ENCODE assay signal across 9 mouse cellular contexts in genomic region chr10:51590139-51590574, GRCm38 (mm10). TPM values are rescaled to one million over a fixed set of nuclear protein-coding genes. Genes with fewer than 3 reads are reported as not detected.
DNase-seq lines count a peak whose midpoint lies in the region; ATAC-seq and TF ChIP-seq lines count a peak whose summit lies in the region.
"Had no signal": no experiment of that assay in that cellular context is flagged by ENCODE, and none has a peak within 500 bp of the region (broad histone marks: within the 10 kb centered on the region; RNA-seq: fewer than 3 reads in every experiment).

Gene Fam162b, minus strand, starts transcription at chr10:51590517.

- peak within 1 kb of the TSS; percentile 74 for H3K4me2 ChIP-seq in CH12.LX (ENCODE audit: insufficient read depth, low read depth, poor library complexity, severe bottlenecking)
- H3K4me2 ChIP-seq in hindbrain, embryonic 12.5 days (replicated peaks), result peak within 1 kb of the TSS; percentile 56

- no peak for TF ChIP-seq CTCF in CH12.LX (conservative IDR thresholded peaks at IDR 0.05 in 1 of 2, IDR thresholded peaks at IDR 0.05 in 1 of 2; ENCODE audit: low read depth in 2 of 2, low read length in 2 of 2)
- no peak for TF ChIP-seq CTCF in bone marrow macrophage, adult 2 months (IDR thresholded peaks at IDR 0.05; ENCODE audit: low read depth, low read length)

- no peaks in the 10 kb centered on the region for H3K36me3 ChIP-seq in CH12.LX (replicated peaks in 1 of 2; ENCODE audit: control insufficient read depth in 1 of 2, insufficient read depth in 1 of 2, low read length in 1 of 2)
- H3K36me3 ChIP-seq in hindbrain, embryonic 12.5 days, result no peaks in the 10 kb centered on the region

- ATAC-seq in hindbrain, embryonic 12.5 days (ENCODE audit: low FRiP score), result no peak

- no peak for TF ChIP-seq POLR2A in CH12.LX (IDR thresholded peaks at IDR 0.05; ENCODE audit: low read depth, low read length)
- no peak for TF ChIP-seq POLR2A in bone marrow macrophage, adult 2 months (IDR thresholded peaks at IDR 0.05; ENCODE audit: borderline replicate concordance, low read depth, low read length)

- TF ChIP-seq RAD21 in CH12.LX (IDR thresholded peaks at IDR 0.05; ENCODE audit: low read depth, low read length), result no peak

- in situ Hi-C loops in CH12.LX (cut with MboI; ENCODE audit: low pct_ligation_motif_present, low pct_unique_long_range_greater_than_20kb, low sequenced_read_pairs), result no loop called here

- H3K79me2 ChIP-seq in CH12.LX (replicated peaks; ENCODE audit: control insufficient read depth, extremely low read depth, insufficient read depth, poor library complexity, severe bottlenecking), result no peaks in the 10 kb centered on the region

- no peak for TF ChIP-seq EP300 in CH12.LX (IDR thresholded peaks at IDR 0.05; ENCODE audit: low read length)

- peak within 1 kb of the TSS; percentile 24; the same call in 1 of the 2 replicates for H3K9ac ChIP-seq in CH12.LX (ENCODE audit: insufficient read depth, low read depth)
- H3K9ac ChIP-seq in hindbrain, embryonic 12.5 days, result peak within 1 kb of the TSS; percentile 43; the same call in 1 of the 2 replicates

- no peak within 1 kb of the TSS for H3K4me3 ChIP-seq in CH12.LX (replicated peaks in 1 of 3; ENCODE audit: low read depth in 2 of 3, low read length in 2 of 3, poor library complexity in 1 of 3)
- peak within 1 kb of the TSS; percentile 9; the same call in 1 of the 2 replicates for H3K4me3 ChIP-seq in bone marrow macrophage, adult 2 months (ENCODE audit: insufficient read depth, low read length)
- H3K4me3 ChIP-seq in hindbrain, embryonic 12.5 days, result peak within 1 kb of the TSS; percentile 24
- H3K4me3 ChIP-seq: gastrocnemius, adult 2 months had no signal

- no peak within 1 kb of the TSS for H3K27ac ChIP-seq in CH12.LX (ENCODE audit: insufficient read depth, low read depth)
- H3K27ac ChIP-seq in bone marrow macrophage, adult 2 months (ENCODE audit: insufficient read depth, low read depth, low read length), result no peak within 1 kb of the TSS
- H3K27ac ChIP-seq in hindbrain, embryonic 12.5 days, result no peak within 1 kb of the TSS
- H3K27ac ChIP-seq: gastrocnemius, adult 2 months had no signal

- peaks cover 5% of the 10 kb centered on the region for H3K9me3 ChIP-seq in CH12.LX (replicated peaks; ENCODE audit: low read length)
- no peaks in the 10 kb centered on the region for H3K9me3 ChIP-seq in hindbrain, embryonic 12.5 days (replicated peaks)

- peaks cover 3 to 21% of the 10 kb centered on the region in 2 experiments for H3K4me1 ChIP-seq in CH12.LX (ENCODE audit: control insufficient read depth in 1 of 2, insufficient read depth in 2 of 2)
- H3K4me1 ChIP-seq in bone marrow macrophage, adult 2 months (ENCODE audit: control insufficient read depth, insufficient read depth, low read length), result peaks cover 2% of the 10 kb centered on the region
- peaks cover 7% of the 10 kb centered on the region for H3K4me1 ChIP-seq in hindbrain, embryonic 12.5 days

- DNase-seq in CH12.LX (ENCODE audit: extremely low read depth), result no peak
- peak; percentile 28 for DNase-seq in mesoderm, embryonic 11.5 days (ENCODE audit: low read depth, low spot score)
- DNase-seq in spleen, postnatal 10 days (ENCODE audit: low spot score in 2 of 2), result no peak
- no peak for DNase-seq in cerebellum, postnatal 14 days
- no peak for DNase-seq in layer of hippocampus, postnatal 14 days (ENCODE audit: low spot score in 2 of 2)
- no peak for DNase-seq in cerebellum, adult 11-12 months
- DNase-seq: gastrocnemius, adult 2 months had no signal

- 4% methylated on average over 19 of the region's 19 CpGs for WGBS in hindbrain, embryonic 12.5 days

- dilution Hi-C loops in CH12.LX (cut with MboI; ENCODE audit: extremely low pct_ligation_motif_present, extremely low pct_unique_long_range_greater_than_20kb, low sequenced_read_pairs), result no loop called here

- no peaks in the 10 kb centered on the region for H3K27me3 ChIP-seq in CH12.LX (replicated peaks)
- peaks cover 11% of the 10 kb centered on the region for H3K27me3 ChIP-seq in hindbrain, embryonic 12.5 days

TF ChIP-seq in CH12.LX, 34 proteins besides CTCF, POLR2A, EP300 and RAD21:
- TF ChIP-seq NELFE (IDR thresholded peaks at IDR 0.05; ENCODE audit: low read depth, low read length) (no peak), PAX5 (IDR thresholded peaks at IDR 0.05; ENCODE audit: low read length) (no peak), SIN3A (IDR thresholded peaks at IDR 0.05; ENCODE audit: low read length) (no peak), CHD2 (IDR thresholded peaks at IDR 0.05; ENCODE audit: low read length) (no peak), TCF12 (IDR thresholded peaks at IDR 0.05; ENCODE audit: low read depth, low read length) (no peak), MYC (IDR thresholded peaks at IDR 0.05; ENCODE audit: low read depth, low read length) (no peak), TBP (conservative IDR thresholded peaks at IDR 0.05; ENCODE audit: low read depth, low read length) (no peak), ZMIZ1 (IDR thresholded peaks at IDR 0.05; ENCODE audit: low read depth, low read length) (no peak), USF2 (conservative IDR thresholded peaks at IDR 0.05; ENCODE audit: low read depth, low read length) (no peak)

RNA-seq across cellular contexts. Expression of gene Fam162b, which starts in this region (rescaled TPM):
- total RNA-seq in CH12.LX (2012; rRNA removed) (0.29 TPM in 1 of 2 replicates, not detected in the other), CH12.LX (2014; rRNA removed) (not detected in 2 replicates)
- 0.52 and 0.86 TPM in 2 replicates for polyA plus RNA-seq in CH12.LX (2012; ENCODE audit: insufficient read length, low read depth)
- polyA plus RNA-seq in bone marrow macrophage, adult 2 months (2012; ENCODE audit: insufficient read depth, insufficient read length, missing spikeins), result not detected in 2 replicates
- 2.1 and 2.6 TPM in 2 replicates for polyA plus RNA-seq in hindbrain, embryonic 12.5 days (2016; fragmentation: Nextera tagmentation; extraction: Ambion mirVana)
- not detected for total RNA-seq in layer of hippocampus, postnatal 14 days (2021)
- total RNA-seq: gastrocnemius, adult 2 months had no signal

Comparison
In these comparisons a context has a peak if more than half of its experiments do, and no peak if none do; other contexts are left out.
1. H3K4me3 ChIP-seq: peak in bone marrow macrophage, adult 2 months (single experiment) and hindbrain, embryonic 12.5 days (single experiment); none in CH12.LX (0 of 3).